Mouse (Mus musculus) urinary bladder, adult 18-20 months (tissue): ENCODE measurements at regions not wholly inside any gene's neighbourhood (a gene's known extent, or its start where the extent isn't known, plus 50 kb on each side); places are given as distances from the start of the nearest gene placed in this dataset.

Source experiments
- DNase-seq, 2 experiments: peaks; one replicate each; pipeline ENCODE4 v3.0.0; 2022; ENCODE audit warnings: low spot score in 2 of 2, mixed read lengths in 2 of 2

DNA sequence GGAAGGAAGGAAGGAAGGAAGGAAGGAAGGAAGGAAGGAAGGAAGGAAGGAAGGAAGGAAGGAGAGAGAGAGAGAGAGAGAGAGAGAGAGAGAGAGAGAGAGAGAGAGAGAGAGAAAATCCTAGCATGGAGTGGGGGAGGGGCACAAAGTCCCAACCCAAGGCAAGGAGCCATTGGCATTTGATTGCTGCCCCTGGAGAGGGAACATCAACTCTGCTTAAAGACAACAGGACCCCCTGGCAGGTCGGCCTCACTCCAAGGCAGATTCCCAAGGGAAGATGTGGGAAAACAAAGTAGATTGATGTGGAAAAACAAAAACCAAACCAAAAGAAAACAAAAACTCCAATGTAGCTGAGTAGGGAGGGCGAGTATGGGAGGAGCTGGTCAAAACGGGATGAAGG, 49.9 kb upstream of the Fzd10 start:
- no peak for DNase-seq

DNA sequence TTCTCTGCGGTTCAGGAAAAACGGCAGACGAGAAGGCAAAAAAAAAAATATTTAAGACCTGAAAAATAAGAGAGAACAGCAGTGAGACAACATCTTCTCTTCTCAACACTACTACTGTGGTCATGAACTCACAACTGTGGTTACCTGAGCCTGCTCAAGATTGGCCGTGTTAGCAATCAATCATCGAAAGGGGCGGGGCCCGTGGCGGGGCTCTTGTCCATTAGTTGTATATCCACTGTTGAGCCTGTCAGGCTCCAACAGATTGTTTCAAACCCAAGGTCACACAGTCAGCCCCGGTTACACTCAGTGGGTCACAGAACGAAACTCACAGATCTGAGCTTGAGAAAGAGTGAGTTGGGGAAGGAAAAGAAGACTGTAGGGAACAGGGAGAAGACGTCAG, 50.8 kb upstream of the Fzd10 start:
- no peak for DNase-seq

DNA sequence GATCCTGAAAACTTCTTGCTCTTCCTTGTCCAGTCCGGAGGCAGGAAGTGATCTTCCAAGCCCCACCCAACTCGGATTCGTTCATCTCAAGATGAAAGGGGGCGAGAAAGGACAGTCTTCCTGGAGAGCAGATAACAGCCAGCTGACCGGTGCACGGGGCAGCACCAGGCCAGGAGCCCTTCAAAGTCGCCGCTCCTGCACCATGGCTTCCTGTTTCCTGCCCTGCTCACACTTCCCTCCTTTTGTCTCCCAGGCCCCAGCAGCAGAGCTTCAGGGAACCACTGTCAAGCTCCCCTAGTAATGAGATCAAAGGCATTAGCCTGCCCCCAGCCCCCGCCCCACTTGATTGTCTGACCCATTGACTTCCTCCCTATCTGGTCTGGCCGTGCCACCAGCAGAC, 58.6 kb upstream of the Fzd10 start:
- DNase-seq = no peak

DNA sequence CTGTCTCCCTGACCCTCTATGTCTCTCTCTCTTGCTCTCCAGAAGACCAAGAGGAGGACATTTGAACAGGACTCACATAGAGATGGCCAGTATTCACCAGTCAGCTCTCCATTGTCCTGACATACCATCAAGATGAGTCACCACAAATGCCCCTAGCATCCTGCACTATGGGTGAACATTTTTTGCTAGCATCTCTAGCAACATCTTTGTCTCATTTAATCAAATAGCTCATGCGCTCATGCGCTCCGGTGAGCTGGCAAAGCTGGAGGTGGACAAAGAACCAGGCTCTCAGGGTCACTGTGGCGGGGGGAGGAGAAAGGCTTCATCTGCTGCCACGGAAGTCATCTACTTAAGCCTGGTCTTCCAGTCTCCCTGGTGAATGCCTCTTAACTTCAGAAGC, 62.0 kb upstream of the Fzd10 start:
- DNase-seq = no peak

DNA sequence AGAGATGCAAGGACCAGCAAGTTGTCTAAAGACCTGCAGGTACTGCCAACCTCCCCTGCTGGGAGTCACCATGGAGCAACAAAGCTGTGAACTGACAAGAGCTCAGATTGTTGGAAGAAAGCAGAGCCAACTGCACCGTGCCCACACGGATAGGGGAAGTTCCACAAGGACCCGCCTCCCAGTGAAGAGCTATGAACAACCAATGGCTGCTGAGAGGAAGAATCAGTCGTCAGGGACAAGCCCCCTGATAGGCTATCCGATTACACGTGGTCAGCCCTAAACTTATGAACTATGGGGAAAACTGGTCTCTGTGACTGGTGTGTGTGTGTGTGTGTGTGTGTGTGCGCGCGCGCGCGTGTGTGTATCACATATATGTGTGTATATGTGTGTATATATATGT, 63.4 kb upstream of the Fzd10 start:
- DNase-seq = no peak

DNA sequence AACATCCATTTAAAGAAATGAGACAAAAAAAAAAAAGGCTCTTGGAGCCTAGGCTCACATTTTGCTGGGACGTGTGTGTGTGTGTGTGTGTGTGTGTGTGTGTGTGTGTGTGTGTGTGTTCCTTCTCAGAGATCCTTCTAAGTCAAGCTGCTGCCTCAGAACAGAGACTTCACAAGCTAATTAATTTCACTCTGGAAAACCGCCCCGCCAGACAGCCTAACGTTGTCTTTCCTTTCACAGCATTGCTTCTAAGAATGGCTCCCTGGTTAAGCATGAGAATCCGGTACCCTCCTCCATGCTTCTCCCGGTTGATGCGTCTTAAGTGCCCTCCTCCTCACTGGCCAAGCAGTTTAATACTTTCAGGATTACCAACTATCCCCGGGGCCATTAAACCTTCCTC, 64.3 kb upstream of the Fzd10 start:
- DNase-seq = no peak

DNA sequence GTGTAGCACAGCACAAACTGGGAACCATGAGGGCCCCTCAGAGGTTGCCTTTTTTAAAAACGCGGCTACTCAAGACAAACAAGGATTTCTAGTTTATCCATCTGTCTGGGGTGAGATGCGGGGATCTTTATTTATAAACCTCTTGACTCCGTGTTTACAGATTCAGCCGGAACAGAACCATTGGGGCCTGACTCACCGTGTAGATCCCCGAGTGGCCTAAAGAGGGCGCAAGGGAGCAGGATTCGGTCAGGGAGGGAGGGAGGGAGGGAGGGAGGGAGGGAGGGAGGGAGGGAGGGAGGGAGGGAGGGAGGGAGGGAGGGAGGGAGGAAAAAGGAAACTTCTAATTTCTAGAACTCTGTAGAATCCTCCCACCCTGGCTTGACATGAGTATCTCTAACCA, 73.4 kb upstream of the Fzd10 start:
- DNase-seq = no peak

DNA sequence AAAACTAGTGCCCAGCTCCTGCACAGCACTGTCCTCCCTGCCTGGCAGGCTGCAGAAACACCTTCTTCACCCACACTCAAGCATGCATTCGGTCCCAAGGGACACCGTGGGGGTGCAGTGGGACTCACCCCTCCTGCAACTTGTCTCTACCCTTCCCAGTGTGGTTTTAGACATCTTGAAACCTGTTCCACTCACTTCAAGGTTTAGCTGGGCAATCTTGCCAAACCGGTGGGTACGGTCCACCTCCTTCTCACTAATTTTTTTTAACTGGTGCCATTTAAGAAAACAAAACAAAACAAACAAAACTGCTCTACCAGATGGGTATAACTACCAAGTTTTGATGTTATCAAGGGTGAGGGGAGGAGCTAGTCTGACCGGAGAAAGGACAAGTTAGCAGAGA, 74.2 kb upstream of the Fzd10 start:
- peak; percentile 49 to 66 for DNase-seq

DNA sequence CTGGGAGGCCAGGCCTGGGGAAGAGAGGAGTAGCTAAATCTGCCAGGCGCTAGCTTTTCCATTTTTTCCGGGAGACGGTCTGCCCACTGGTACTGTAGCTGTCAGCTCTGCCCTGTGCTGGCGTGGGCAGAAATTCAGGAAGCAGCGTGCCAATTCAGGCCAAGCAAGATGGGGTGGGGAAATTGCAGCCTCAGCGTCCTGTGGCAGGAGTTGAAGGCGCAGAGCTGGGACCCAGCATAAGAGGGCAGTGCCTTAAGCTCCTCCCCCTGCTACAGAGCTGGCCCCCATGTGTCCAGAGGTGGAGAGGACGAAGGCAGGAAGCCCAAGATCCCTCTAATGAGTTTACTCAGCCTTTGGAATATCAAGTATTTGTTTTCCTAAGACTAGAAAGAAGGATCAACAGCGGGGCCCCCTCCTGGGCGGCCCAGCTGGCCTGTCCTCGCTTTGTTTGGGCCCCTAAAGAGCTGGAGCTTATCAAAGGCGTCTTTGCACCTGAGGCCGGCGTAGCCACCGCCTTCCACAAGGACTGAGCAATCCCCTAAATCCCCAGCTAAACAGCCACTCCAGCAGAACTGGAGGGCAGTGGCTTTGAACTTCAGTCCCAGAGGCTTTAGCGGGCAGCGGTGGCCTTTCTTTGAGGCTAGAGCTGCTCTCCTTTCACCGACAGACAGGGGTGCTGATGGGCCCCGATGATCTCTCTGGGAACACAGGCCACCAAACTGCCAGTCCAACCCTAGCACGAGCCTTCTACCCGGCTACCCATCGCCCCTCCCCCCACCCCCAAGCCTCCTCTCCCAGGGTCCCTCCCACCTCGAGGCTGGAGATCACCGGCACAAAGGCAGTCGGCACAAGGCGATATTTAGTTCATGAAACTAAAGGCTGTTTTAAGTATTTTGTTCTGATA, 76.0 kb upstream of the Fzd10 start:
- DNase-seq = peak in 1 of 2 experiments; percentile 2

DNA sequence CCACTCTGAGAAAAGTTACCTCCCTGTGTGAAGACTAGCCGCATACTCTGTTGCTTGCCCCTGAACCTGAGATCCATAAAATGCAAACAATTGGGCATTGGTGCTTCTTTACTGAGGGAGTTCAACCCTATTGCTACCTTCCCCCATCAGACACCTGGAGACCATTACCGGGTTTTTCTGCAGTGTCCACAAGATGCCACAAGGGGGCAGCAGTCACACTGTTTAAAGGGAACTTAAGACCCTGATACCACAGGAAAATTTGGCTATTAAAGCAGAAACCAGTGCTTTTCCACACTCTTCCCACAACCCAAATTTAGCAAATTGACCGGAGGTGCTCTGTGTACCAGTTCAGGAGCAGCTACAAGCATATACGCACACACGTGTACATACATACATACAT, 78.0 kb upstream of the Fzd10 start:
- DNase-seq = peak in 1 of 2 experiments; percentile 9

DNA sequence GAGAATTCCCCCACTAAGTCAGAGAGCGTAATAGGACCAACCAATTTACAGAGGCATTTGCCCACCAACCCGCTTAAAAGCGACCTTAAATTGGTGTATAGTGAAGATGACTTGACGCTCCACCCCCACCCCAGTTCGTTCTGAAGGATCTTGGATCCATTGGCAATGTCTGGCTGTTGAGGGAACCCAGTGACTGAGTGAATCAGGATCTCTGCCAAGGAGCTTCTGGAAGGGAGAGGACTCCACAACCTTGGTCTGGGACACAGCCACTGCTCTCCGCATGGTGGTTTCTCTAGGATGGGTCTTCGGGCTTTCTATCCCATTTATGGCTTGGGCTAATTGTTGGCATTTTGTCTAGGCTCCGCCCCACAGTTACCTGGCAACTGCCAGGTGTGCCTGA, 83.3 kb upstream of the Fzd10 start:
- DNase-seq = no peak

DNA sequence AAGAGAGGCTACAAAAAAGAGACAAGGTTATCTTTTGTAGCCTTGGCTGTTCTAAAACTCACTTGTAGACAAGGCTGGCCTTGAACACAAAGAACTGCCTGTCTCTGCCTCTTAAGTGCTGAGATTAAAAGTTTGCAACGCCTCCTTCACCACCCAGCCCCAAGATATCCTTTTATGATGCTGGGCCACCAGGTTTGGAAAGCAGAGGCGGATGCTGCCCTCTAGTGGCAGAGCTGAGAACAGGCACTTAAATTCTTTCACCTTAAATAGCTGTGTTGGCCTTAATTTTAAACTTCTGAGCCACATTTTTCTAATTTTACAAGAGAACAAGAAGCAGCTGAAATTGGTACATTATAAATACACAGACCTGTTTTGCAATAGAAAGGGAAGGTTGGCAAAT, 82.5 kb upstream of the Tmem132d start:
- DNase-seq = no peak

DNA sequence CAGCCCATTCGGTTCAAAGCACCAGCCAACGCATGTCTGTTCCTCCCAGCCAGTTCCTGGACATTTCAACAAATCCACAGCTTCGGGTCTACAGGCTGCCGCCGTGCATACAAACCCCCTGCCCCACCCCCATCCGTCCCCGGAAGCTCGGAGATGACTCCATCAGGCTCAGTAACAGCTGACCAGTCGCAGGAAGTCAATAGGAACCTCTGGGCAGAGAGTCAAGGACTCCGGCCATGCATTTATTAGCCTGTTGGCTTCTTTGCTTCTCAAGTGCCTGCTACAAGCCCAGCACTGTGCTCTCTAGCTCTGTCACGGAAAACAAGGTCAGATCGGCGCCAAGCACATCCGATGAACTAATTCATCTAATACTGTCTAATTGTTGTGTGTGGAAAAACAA, 80.4 kb upstream of the Tmem132d start:
- no peak for DNase-seq

DNA sequence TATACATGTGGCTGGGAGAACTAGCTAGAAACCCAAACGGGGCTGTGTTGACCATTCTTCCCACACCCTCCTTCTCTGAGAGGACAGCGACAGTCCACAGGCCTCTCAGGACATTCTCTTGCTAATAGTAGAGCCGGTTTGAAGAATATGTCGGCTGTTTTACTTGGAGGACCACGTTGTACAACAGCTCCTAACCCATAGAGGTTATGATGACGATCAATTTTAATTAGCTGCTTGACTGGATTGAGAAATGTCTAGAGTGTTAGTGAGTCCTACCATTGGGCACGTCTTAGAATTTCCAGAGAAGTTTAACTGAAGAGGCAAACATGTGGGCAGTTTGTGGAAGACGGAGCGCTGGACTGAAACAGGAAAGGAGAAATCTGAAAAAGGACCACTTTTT, 79.7 kb upstream of the Tmem132d start:
- no peak for DNase-seq

DNA sequence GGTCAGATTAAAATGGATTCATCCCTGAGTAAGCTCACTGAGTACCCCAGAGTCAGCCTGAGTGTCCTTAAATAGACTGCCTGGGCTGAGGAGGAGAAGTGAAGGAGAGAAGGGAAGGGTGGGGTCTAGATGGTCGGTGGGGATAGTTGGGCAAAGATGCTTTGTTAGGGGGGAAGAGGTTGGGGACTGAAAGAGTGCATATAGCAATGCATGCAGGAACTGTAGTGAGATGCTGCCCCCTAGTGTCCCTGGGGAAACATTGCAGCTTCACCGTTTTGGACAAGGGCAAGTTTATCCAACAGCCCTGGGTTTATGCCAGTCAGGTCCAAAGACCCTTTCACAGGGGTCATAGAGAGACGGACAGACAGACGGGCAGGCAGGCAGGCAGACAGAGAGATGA, 71.6 kb upstream of the Tmem132d start:
- no peak for DNase-seq

DNA sequence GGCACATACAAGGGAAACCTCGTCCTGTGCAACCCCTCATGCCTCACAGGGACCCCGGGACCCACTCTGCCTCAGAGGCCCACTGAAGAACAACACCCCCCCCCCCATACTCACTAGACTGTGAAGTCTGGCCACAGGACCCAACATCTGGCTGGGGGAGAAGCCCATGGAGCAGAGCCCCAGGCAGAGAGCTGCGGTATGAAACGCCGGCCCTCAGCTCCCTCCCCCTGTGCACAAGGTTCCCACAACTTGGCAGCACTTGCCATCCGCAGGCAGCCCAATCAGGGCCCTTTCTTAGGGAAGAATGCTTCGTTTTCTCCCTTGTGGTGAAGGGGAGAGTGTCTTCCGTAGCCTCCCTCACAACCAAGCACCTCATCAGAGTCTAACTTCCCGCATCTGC, 66.6 kb upstream of the Tmem132d start:
- no peak for DNase-seq

DNA sequence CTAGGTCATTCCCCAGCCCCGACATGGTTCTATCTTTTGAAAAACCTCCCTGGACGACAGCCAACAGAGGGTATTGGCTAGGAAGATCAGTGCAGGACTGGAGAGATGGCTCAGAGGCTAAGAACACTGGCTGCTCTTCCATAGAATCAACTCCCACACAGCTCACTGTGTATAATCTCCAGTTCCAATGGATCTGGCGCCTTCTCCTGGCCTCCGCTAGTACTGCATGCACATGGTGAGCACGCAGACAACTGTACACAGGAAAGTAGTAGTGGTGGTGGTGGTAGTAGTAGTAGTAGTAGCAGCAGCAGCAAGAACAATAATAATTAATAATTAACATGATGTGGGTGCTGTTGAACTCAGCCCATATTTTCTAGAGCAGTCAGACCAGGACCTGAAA, 66.2 kb upstream of the Tmem132d start:
- no peak for DNase-seq

DNA sequence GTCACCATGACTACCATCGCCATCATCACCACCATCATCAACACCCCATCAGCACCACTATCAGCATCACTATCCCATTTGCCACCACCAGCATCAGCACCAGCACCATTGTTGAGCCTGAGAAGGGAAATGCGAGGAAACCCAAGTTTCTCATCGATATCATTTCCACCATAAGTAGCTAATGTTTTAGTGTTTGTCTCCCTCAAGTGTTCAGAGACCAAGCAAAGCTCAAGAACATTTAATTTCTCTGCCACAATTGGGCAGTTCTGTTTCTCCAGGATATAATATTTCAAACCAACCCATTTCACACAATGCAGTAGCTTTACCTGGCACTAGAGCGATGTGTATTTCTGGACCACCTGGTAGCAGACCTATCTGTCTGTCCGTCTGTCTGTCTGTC, 59.7 kb upstream of the Tmem132d start:
- no peak for DNase-seq

DNA sequence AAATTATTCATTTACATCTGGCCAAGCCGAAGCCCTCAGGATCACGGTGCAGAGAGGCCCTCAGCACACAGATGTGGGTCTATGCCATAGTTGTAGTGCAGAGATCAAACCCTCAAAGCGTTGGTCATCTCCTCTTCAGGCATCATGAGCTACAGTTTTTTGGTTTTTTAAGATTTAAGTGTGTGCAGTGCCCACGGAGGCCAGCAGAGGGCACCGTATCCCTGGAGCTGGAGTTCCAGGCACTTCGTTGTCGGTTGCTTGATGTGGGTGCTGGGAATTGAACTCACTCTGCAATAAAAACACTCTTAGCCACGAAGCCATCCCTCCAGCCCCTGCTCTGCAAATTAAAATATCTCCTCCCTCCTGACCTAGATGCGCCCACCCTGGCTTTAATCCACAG, 58.3 kb upstream of the Tmem132d start:
- DNase-seq = peak in 1 of 2 experiments; percentile 10

DNA sequence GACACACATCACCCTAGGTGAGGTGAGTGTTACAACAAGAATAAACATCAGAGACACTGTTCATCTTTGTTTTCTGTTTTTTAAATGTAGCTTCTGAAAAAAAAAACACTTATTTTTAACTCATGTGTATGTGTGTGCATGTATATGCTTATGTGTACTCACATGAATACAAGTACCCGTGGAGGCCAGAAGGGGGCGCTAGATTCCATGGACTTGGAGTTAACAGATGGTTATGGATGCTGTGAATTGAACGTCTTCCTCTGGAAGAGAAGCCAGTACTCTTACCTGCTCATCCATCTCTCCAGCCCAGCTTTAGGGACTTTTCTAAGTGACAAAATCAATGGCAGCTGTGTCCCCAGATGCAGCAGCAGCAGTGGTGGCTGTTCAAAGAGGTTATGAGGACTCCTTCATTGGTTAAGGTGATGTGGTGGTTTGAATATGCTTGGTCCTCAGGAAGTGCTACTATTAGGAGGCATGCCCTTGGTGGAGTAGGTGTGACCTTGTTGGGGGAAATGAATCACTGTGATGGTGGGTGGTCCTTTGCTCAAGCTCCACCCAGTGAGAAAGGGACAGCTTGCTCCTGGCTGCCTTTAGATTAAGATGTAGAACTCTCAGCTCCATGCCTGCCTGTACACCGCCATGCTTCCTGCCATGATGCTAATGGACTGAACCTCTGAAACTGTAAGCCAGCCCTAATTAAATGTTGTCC, 56.1 kb upstream of the Tmem132d start:
- DNase-seq = no peak

DNA sequence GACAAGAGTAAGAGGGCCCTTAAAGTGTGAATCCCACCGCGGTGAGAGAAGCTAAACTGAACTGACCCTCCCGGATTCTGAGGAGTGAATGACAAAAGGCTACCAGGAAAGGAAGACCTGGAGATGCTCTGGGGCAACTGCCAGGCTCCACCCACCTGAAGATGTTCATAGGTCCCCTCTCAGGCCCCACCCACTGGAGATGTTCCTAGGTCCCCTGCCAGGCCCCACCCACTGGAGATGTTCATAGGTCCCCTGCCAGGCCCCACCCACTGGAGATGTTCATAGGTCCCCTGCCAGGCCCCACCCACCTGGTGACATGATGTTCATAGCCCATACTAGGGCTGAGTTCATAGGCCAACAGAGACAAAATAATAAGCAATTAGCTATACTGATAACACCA, 54.5 kb upstream of the Tmem132d start:
- DNase-seq = no peak

DNA sequence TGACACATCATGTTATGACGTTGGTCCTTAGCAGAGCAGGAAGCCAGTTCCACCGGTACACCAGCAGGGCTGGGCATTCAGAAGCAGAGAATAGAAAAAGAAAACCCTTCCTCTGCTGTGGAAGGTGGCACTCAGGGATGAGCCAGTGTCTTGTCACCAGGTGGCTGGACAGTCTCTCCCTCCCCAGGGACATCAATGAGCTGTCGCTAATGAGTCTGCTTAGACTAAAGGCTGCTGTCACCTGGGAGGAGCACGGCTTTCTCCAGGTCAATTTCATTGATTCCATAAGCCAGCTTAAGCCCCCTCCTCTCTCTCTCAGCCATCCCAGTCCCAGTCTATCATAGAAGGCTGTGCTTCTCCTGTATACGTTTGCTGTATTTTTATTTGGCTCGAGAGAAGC, 51.2 kb upstream of the Tmem132d start:
- no peak for DNase-seq

DNA sequence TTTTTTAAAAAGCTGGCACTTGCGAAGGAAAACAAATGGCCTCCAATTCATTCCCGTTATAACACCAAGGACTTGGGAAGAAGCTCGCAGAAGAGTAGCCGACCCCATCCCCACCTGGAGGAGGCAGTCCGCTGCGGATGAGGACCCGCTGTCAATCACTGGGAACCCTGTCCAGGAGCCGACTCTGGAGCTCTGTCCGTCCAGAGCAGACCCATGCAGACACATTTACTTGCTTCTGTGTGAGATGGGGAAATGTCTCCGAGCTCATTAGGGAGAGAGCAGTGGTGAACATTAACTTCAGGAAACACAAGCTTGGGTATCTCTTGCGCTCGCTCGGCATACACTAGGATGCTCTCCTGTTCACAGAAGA, 50.5 kb upstream of the Tmem132d start:
- no peak for DNase-seq
